Mouse (Mus musculus) T-helper 17 cell (primary cell): ENCODE measurements around the gene 0610009B22Rik.
"Not testable (repeated sequence)": the region's sequence is repeated elsewhere in the genome, so short reads cannot be mapped to it uniquely, and the experiment has no call there.

Experiments
- in situ Hi-C, 2 experiments: fragments of 300-600 bp; cut with MboI, MseI; formaldehyde crosslinking; loops; 1 replicate in 1 of 2; 2 replicates in 1 of 2; pipeline ENCODE4 v1.15.1; 2025; ENCODE audit warnings: high pct_unique_total_duplicates in 2 of 2

The 0610009B22Rik gene

DNA sequence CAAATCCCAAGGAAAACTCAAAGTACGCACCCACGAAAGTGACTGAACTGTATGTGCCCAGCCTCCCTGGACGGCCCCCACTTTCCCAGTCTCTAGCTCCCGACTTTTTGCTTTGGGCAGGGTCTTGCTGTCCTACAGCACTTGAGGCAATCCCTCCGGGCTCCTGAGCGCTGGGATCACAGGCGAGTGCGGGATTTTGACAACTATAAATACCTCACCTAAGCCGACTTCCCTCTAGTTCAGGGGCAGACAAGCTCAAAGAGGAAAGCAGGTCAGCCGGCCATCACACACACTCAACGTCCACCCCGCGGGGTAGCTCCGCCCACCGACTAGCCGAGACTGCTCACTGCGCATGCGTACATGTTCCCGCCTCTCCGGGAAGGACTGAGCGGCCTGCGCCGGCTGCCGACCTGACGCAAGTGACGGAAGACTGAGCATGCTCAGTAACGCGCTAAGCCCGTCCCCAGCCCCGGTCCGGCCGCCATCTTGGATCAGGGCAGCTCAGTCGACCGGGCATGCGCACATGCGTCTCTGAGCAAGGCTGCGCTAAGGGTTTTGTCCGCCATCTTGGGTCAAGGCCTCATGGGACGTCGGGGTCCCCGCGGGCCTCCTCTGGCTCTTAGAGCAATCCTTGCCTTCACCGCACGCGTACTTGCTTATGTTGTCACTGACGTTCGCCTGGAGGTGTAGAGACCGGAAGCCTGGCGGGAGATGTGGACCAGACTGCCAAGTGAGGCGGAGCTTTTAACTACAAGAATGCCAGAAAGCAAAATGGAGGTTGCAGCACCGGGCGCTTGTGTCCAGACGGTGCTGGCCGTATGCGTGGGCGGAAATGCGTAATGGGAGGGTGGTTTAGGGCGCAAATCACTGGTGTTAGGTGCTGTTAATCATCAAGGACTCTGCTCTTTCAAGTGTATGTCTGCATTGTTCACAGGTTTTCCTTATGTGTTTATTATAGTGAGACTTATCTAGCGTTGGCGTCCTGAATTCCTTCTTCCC, at the start of gene 0610009B22Rik:
Gene 0610009B22Rik, minus strand, starts transcription at position 545 of the 999 bp plus-strand sequence.
- in situ Hi-C loops: loop anchor here (5.0 to 25.0 kb wide), 3 partner anchors 46 to 851 kb away; partner anchors contain the start of genes Nhp2 (in 1 of the 2), Zfp354c (in 1 of the 2) and Zfp879 (in 1 of the 2)

DNA sequence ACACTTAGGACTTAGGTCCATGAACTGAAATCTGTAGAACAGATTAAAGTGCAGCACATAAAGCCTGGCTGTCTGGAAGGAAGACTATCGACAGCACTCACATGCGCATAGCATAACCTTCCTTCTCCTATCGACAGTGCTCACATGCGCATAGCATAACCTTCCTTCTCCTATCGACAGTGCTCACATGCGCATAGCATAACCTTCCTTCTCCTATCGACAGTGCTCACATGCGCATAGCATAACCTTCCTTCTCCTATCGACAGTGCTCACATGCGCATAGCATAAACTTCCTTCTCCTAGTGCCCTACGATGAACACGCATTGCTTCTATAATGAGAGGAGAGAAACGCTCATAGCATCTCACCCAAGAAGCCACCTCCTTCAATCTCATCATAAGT, 45.5 kb upstream of the 0610009B22Rik start:
- in situ Hi-C loops: not testable (repeated sequence)

DNA sequence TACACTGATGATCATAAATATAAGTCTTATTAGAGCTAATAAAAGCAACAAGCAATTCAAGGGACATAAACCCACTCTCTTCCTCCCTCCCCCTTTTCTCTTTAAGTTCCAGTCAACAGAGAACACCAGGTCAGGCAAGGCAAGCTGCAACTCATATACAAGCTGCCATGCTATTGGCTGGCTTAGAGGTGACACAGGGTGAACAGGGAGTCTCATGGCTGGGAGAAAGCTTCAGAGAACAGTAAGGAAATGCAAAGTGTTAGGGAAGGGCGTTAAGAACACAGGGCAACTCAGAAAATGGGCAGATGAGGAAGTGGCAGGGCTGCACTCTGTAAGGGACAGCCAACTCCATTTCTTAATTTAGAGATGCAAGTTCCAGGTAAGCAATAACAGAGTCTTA, 44.2 kb upstream of the 0610009B22Rik start:
- in situ Hi-C loops: no loop called here

DNA sequence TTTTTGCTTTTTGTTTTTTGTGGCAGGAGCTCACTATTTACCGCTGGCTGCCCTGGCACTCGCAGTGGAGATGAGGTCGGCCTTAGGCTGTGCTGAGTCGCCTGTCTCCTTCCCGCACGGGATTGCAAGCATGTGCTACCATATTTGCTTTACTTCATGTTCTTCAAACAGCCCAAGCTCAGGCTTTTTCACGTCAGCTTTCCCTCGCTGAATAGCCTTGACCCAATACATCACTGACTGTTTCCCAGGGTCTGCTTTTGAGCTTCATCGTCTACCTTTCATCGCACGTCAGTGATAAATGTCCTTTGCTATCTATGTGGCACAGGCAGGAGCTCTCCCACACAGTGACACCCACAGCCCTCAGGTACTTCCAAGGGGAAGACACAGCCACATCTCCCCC, 32.4 kb upstream of the 0610009B22Rik start:
- in situ Hi-C loops: loop anchor here in 1 of 2 experiments (10.0 to 25.0 kb wide), 2 partner anchors 1134 to 1566 kb away; no protein-coding TSS in a partner anchor

DNA sequence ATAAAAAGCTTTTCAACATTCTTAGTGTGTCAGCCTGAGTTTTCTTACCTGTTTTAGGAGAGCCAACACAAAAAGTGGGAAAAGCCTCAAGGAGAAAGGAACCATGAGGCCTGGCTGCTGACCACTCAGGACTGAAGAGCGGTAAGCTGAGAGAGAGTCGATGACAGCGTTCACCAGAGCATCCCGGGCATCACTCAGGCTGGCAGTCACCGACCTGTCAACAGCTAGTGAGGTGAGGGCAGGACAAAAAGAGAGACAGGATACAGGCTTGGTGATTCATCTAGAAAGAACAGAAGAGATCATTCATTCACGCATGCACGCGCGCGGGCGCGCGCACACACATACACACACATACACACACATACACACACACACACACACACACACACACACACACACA, 18.4 kb upstream of the 0610009B22Rik start:
- in situ Hi-C loops: loop anchor here in 1 of 2 experiments (25.0 kb wide), 1 partner anchor 1580 kb away; no protein-coding TSS in a partner anchor

DNA sequence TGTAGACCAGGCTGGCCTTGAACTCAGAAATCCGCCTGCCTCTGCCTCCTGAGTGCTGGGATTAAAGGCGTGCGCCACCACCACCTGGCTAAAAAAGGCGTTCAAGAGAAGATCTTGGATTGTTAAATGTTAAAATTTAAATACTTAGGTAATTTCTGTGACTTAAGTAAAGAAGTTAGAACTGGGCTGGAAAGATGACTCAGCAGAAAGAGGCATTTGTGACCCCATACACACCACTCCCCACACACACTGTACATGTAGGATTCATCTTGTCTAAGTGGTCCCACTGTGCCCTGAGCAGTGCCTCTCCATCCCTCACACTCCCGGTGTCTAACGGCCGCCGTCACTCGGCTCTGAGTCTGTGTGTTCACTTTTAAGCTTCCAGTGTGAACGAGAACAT, 17.8 kb upstream of the 0610009B22Rik start:
- in situ Hi-C loops: loop anchor here in 1 of 2 experiments (25.0 kb wide), 1 partner anchor 1581 kb away; no protein-coding TSS in a partner anchor

DNA sequence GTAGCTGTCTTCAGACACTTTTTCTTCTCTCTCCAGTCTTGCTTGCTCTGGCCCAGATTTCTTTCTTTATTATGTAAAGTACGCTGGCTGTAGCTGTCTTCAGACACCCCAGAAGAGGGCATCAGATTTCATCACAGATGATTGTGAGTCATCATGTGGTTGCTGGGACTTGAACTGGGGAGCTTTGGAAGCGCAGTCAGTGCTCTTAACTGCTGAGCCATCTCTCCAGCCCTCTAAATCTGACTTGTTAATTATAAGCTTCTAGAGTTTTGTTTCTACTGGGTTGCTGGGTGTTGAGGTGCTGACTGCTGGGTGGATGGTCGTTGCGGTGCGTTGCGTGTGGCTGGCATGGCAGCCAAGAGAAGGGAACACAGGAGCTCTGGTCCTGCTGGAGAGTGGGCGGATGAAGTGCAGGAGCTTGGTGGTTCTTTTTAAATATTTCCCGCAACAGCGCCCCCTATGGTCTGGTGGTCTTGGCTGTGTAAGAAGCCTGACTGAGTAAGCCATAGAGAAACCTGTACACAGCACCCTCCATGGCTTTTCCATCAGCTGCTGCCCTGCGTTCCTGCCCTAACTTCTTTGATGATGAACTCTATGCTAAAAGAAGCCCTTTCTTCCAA, 14.8 kb upstream of the 0610009B22Rik start:
- in situ Hi-C loops: loop anchor here in 1 of 2 experiments (25.0 kb wide), 1 partner anchor 1584 kb away; no protein-coding TSS in a partner anchor

DNA sequence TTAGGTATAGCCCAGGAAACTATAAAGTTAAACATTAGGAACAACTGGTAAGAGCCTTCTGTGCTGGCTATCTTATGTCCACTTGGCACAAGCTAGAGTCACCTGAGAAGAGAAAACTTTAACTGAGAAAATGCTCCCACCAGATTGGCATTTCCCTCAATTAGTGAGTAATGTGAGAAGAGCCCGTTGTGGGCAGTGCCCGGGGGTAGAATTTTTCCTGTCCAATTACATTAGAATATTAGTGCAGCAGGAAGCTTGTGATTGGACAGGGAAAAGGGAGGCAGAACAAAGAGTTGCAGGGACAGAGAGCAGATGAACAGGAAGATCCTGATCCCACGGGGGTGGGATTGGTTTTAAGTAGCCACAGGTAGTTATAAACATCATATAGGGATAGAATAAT, 14.2 kb upstream of the 0610009B22Rik start:
- in situ Hi-C loops: loop anchor here in 1 of 2 experiments (25.0 kb wide), 1 partner anchor 1584 kb away; no protein-coding TSS in a partner anchor

DNA sequence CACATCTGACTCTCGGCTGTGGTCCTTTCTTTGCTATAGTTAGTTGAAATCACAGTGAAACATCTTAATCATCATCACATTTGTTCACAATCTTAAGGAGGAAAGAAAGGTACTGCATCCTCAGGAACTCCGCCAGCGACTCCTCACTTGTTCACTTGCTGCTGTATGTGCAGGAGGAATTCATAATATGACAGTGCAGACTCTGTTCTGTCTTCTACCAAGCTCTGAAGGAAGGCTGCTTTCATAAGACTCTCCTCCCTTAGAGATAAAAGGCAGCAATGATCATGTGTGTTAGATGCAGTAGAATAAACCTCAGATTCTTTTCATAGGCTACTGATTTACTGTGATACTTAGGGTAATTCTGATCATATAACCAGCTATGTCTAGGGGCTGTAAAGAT, 6.3 kb upstream of the 0610009B22Rik start:
- in situ Hi-C loops: loop anchor here in 1 of 2 experiments (25.0 kb wide), 1 partner anchor 858 kb away; the partner anchor contains the start of genes Zfp354c and Zfp879

DNA sequence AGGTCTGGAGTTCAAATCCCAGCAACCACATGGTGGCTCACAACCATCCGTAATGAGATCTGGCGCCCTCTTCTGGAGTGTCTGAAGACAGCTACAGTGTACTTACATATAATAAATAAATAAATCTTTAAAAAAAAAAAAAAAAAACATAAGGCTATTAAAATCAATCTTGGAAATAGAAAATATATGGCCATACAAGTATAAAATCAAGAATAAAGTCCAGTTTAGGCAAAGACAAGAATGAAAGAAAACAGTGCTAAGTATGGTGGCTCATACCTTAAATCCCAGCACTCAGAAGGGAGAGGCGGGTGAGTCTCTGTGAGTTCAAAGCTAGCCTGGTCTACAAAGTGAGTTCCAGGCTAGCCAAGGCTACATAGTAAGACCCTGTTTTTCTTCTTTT, 1.9 kb upstream of the 0610009B22Rik start:
- in situ Hi-C loops: loop anchor here in 1 of 2 experiments (25.0 kb wide), 1 partner anchor 853 kb away; the partner anchor contains the start of genes Zfp354c and Zfp879

DNA sequence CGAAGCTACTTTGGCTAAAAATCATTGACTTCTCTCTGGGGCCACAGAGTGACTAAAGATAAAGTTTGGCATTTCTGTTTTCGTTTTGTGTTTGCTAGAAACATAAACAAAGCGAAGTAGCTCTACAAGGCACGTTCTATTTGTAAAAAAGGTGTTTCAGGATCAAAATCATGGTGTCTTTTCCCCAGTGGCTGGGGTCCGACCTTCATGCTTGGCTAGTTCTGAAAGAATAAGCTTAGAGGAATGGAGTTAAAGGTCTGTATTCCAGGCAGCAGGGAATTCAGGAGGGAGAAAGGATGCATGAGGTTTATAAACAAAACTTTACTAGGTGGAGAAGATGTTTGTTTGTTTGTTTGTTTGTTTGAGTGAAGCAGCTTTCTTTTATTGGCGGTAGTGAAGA, 669 bp upstream of the 0610009B22Rik start:
- in situ Hi-C loops: loop anchor here (5.0 to 25.0 kb wide), 3 partner anchors 47 to 852 kb away; partner anchors contain the start of genes Nhp2 (in 1 of the 2), Zfp354c (in 1 of the 2) and Zfp879 (in 1 of the 2)

DNA sequence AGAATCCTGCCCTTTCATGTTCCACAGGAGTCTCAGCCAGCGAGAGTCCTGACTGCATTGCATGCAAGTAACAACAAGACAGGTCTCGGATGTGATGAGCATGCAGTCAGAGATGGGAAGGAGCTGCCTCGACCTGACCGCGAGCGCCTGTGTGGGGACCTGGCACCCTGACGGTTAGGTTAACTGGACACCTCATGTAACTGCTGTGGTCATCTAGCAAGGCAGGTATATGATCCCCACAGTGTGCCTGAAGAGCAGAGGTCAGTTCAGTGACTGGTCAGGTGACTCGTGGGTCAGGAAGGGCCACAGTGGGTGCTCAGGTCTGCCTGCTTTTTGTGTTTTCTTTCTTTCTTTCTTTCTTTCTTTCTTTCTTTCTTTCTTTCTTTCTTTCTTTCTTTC, 6.7 kb downstream of the 0610009B22Rik start:
- in situ Hi-C loops: loop anchor here in 1 of 2 experiments (5.0 to 25.0 kb wide), 2 partner anchors 65 to 845 kb away; partner anchors contain the start of genes Nhp2, Zfp354c and Zfp879

DNA sequence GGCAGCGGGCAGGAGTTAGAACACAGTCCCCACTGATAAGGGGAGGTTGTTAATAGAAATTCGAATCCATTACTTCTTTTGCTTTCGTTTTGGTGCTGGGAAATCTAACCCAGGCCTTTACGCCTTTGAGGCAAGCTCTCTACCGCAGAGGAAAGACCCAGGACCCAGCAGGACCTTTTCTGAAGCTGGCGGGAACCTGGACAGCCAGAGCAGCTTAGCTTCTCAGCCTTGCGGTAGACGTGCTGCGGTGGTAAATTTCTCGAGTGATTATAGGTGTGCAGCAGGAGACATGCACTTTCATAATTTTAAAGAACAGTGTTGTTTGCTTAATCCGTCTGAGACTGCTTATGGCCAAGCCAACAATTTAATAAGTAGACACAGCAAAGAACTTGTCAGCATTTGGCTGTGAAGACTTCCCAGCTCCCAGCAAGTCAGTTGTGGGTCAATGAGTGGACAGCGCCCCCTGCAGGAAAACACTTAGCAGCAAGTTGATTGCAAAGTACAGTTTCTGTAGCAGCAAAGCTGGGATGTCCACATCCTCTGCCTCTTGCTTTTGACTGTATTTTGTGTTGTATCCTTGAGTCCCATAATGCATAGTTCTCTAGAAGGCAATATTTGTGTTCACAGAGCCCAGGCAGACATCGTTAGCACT, 7.2 kb downstream of the 0610009B22Rik start:
- in situ Hi-C loops: loop anchor here in 1 of 2 experiments (5.0 to 25.0 kb wide), 2 partner anchors 64 to 844 kb away; partner anchors contain the start of genes Nhp2, Zfp354c and Zfp879

DNA sequence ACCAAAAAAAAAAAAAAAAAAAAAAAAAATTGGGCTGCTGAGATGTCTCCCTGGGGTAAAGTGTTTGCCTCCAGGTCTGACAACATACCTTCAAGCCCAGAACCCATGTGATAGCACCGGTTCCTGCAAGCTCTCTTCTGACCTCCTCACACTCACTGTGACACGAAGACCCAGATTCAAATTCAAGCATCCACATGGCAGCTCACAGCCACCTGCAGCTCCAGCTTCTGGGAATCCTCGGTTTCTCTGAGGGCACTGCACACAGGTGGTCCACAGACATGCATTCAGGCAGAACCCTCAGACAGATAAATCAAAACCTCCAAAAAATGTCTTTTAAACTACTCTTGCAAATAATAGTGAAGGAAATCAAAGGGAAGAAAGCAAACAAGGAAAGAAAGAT, 9.2 kb downstream of the 0610009B22Rik start:
- in situ Hi-C loops: loop anchor here in 1 of 2 experiments (25.0 kb wide), 1 partner anchor 842 kb away; the partner anchor contains the start of genes Zfp354c and Zfp879

DNA sequence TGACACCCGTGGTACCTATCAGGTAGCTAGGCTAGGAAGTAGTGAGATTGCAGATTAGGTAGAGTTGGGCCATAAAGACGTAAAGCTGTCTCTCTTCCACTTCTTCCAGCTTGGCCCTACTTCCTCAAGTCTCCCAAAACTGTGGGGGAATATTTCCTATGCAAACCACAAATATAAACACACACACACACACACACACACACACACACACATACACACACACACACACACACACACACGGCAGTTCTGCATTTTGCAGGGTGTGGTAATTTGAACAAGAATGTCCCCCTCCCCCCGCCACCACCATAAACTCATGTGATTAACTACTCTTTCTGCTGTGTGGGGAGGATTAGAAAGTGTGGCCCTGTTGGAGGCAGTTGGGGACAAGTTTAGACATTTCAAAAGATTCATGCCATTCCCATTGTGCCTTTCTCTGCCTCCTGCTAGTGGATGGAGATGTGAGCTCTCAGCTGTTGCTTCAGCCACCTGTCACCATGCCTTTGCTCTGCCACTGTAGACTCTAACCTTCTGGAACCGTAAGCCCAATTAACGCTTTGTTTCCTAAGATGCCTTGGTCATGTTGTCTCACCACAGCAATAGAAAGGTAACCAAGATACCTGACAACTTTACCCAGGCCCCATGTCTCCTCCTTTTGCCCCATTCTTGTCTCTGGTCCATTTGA, 10.8 kb downstream of the 0610009B22Rik start:
- in situ Hi-C loops: loop anchor here in 1 of 2 experiments (25.0 kb wide), 1 partner anchor 841 kb away; the partner anchor contains the start of genes Zfp354c and Zfp879

DNA sequence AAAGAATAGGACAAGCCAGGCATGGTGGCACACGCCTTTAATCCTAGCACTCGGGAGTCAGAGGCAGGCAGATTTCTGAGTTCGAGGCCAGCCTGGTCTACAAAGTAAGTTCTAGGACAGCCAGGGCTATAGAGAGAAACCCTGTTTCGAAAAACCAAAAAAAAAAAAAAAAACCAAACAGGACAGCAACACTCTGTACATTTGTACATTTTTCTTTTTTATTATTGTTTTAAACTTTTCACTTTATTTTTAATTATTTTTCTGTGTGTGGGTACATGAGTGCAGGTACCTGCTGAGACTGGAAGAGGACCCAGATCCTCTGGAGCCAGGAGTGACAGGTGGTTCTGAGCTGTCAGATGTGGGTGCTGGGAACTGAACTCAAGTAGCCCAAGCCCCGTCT, 13.3 kb downstream of the 0610009B22Rik start:
- in situ Hi-C loops: loop anchor here in 1 of 2 experiments (25.0 kb wide), 1 partner anchor 838 kb away; the partner anchor contains the start of genes Zfp354c and Zfp879

DNA sequence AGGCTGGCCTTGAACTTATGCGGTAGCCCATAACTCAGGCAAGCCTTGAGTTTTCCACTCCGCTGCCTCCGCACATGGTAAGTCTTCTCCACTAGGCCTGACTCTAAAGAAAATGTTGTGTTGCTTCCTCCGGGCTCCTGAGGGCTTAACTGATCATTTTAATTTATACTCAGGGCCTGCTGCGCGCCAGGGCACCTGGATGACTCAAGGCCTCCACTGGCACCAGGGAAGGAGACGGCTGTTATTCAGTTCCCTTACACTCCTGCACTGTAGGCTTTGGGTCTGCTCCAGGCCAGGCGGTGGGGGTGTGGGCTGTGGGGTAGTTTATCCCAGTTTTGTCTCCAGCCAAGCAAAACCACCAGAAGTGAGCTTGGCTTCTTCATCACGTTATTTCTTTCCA, 15.4 kb downstream of the 0610009B22Rik start:
- in situ Hi-C loops: no loop called here

DNA sequence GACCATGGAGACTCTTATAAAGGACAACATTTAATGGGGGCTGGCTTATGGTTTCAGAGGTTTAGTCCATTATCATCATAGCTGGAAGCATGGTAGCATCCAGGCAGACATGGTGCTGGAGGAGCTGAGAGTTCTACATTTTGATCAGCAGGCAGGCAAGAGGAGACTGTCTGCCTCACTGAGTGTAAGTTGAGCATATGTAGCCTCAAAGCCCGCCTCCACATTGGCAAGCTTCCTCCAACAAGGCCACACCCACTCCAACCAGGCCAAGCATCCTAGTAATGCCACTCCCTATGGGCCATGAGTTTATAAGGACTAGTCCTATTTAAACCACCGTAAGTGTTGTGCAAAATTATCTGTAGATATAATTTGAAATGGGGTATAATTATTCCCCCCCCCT, 17.3 kb downstream of the 0610009B22Rik start:
- in situ Hi-C loops: no loop called here

DNA sequence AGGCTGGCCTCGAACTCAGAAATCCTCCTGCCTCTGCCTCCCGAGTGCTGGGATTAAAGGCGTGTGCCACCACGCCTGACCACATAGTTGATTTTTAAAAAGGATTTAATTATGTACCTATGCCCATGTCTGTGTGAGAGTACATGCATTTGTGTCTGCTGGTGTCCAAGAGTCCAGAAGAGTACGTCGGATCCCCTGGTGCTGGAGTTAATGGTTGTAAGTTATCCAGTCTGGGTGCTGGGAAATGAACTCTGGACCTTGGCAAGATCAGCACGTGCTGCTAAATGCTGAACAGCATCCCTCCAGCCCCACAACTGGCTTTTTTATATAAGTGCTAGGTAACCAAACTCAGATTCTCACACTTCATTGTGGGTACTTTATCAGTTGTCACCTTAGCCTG, 17.8 kb downstream of the 0610009B22Rik start:
- in situ Hi-C loops: no loop called here

DNA sequence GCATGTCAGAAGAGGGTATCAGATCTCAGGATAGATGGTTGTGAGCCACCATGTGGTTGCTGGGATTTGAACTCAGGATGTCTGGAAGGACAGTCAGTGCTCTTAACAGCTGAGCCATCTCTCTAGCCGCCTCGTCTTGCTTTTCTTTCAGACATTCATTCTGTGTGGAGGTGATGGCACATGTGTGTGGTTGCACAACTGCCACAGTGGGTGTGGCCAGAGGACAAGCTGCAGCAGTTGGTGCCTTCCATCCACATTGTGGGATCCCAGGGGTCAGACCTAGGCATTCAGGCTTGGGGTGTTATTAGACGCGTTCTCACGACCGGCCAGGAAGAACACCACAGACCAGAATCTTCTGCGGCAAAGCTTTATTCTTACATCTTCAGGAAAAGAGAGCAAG, 23.9 kb downstream of the 0610009B22Rik start:
- in situ Hi-C loops: not testable (repeated sequence)
